Mouse (Mus musculus) erythroblast, adult 5-6 weeks (primary cell): ENCODE measurements around the gene Gm20824. TPM values are rescaled to one million over a fixed set of nuclear protein-coding genes. Genes with fewer than 3 reads are reported as not detected.
"Not testable (repeated sequence)": the region's sequence is repeated elsewhere in the genome, so short reads cannot be mapped to it uniquely, and the experiment has no call there.

Experiments used
- ATAC-seq: replicated peaks from 2 replicates; pipeline ENCODE4 v1.8.0; 2016; ENCODE audit warnings: moderate number of reproducible peaks, mild to moderate bottlenecking, moderate TSS enrichment, inconsistent platforms; ENCODE audit not compliant: poor library complexity, low FRiP score, severe bottlenecking
- total RNA-seq, 2 experiments: library from RNA; stranded (forward) in 1 of 2; stranded (reverse) in 1 of 2; fragments of 150-400 nt in 1 of 2; fragments of 200-764, 138-1000 nt in 1 of 2; gene quantifications; 2 replicates each; pipeline versions ENCODE4 v1.2.3 to v1.2.4; 2015 to 2017; ENCODE audit warnings: low replicate concordance in 2 of 2

The Gm20824 gene
- total RNA-seq (2015; ENCODE audit: low replicate concordance) (not detected in 2 replicates), total RNA-seq (2017; ENCODE audit: low replicate concordance) (not detected in 2 replicates)

DNA sequence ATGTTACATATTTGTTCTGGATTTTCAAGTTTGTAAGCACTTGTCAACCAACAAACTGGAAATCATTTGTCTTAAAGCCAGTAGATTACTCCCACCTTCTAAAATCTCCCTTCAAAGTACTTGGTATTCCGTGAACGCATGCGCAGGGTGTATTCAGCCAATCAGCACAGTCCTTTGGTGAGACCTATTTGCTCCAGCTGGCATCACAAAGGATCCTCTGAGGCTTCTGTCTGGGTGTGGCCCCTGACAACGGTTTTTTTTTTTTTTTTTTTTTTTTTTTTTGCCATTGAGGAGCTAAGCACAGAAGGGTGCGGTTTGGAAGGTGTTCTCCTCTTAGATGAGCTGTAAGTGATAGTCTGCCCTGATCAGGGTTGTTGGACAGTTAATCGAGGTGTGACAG, at the start of gene Gm20824:
Gene Gm20824, plus strand, starts transcription at position 301 of the 400 bp plus-strand sequence.
- ATAC-seq, result not testable (repeated sequence)

Other genes with a start within 250 kb of the Gm20824 start
- not detected in 2 replicates for gene Gm20825, start 186.4 kb upstream of the Gm20824 start, total RNA-seq (2015; ENCODE audit: low replicate concordance)
- gene Gm20825, start 186.4 kb upstream of the Gm20824 start, total RNA-seq (2017; ENCODE audit: low replicate concordance), result not detected in 2 replicates